Mouse (Mus musculus): ENCODE measurements around the gene Frk. TPM values are rescaled to one million over a fixed set of nuclear protein-coding genes. Genes with fewer than 3 reads are reported as not detected.

Gene Frk
- polyA plus RNA-seq, 1 experiment, result 0.32 TPM

GRCm38 (mm10) chr10:34485079-34485478 lies 1.9 kb downstream of the Frk start:
- 76% methylated on average over 4 of the region's 4 CpGs for WGBS
- TF ChIP-seq POLR2A (IDR thresholded peaks at IDR 0.05; ENCODE audit: borderline replicate concordance, control insufficient read depth, low read depth, low read length) (no peak), CTCF (IDR thresholded peaks at IDR 0.05; ENCODE audit: control insufficient read depth, insufficient read depth, low read length) (no peak)
- H3K4me3 ChIP-seq (replicated peaks; ENCODE audit: control insufficient read depth, low read depth, low read length), result no peak overlapping the region

GRCm38 (mm10) chr10:34507807-34508206 lies 24.6 kb downstream of the Frk start:
- H3K4me3 ChIP-seq (replicated peaks; ENCODE audit: control insufficient read depth, low read depth, low read length), result no peak overlapping the region
- no peak overlapping the region for H3K27ac ChIP-seq (ENCODE audit: control insufficient read depth, insufficient read depth, low read depth, low read length, poor library complexity)
- TF ChIP-seq CTCF (IDR thresholded peaks at IDR 0.05; ENCODE audit: control insufficient read depth, insufficient read depth, low read length), result no peak
- no peak for TF ChIP-seq POLR2A (IDR thresholded peaks at IDR 0.05; ENCODE audit: borderline replicate concordance, control insufficient read depth, low read depth, low read length)
- 53% methylated on average over 2 of the region's 2 CpGs for WGBS
- H3K4me1 ChIP-seq (ENCODE audit: control insufficient read depth, insufficient read depth, low read length), result no peaks in the 10 kb centered on the region

More at GRCm38 (mm10) chr10:34485079-34485478, 1.9 kb downstream of the Frk start:
- Histone ChIP-seq H3K4me1 (ENCODE audit: control insufficient read depth, insufficient read depth, low read length) (no peaks in the 10 kb centered on the region), H3K27ac (ENCODE audit: control insufficient read depth, insufficient read depth, low read depth, low read length, poor library complexity) (no peak overlapping the region)

- 12% methylated on average over 1 of the region's 1 CpGs for WGBS
- no peaks in the 10 kb centered on the region for H3K4me1 ChIP-seq (ENCODE audit: control insufficient read depth, insufficient read depth, low read length)
- no peak for TF ChIP-seq CTCF (IDR thresholded peaks at IDR 0.05; ENCODE audit: control insufficient read depth, insufficient read depth, low read length)
- no peak for TF ChIP-seq POLR2A (IDR thresholded peaks at IDR 0.05; ENCODE audit: borderline replicate concordance, control insufficient read depth, low read depth, low read length)
These were observed 25.4 kb downstream of the Frk start for GRCm38 (mm10) chr10:34508593-34508992.

GRCm38 (mm10) chr10:34509256-34509655 lies 26.1 kb downstream of the Frk start:
- no peak overlapping the region for H3K4me3 ChIP-seq (replicated peaks; ENCODE audit: control insufficient read depth, low read depth, low read length)
- H3K4me1 ChIP-seq (ENCODE audit: control insufficient read depth, insufficient read depth, low read length), result no peaks in the 10 kb centered on the region
- TF ChIP-seq CTCF (IDR thresholded peaks at IDR 0.05; ENCODE audit: control insufficient read depth, insufficient read depth, low read length) (no peak), POLR2A (IDR thresholded peaks at IDR 0.05; ENCODE audit: borderline replicate concordance, control insufficient read depth, low read depth, low read length) (no peak)
- WGBS, result 73% methylated on average over 2 of the region's 2 CpGs
- H3K27ac ChIP-seq (ENCODE audit: control insufficient read depth, insufficient read depth, low read depth, low read length, poor library complexity), result no peak overlapping the region

More at GRCm38 (mm10) chr10:34508593-34508992, 25.4 kb downstream of the Frk start:
- H3K27ac ChIP-seq (ENCODE audit: control insufficient read depth, insufficient read depth, low read depth, low read length, poor library complexity), result no peak overlapping the region
- no peak overlapping the region for H3K4me3 ChIP-seq (replicated peaks; ENCODE audit: control insufficient read depth, low read depth, low read length)

GRCm38 (mm10) chr10:34511192-34511591 lies 28.0 kb downstream of the Frk start:
- WGBS, result 5% methylated on average over 3 of the region's 3 CpGs
- TF ChIP-seq POLR2A (IDR thresholded peaks at IDR 0.05; ENCODE audit: borderline replicate concordance, control insufficient read depth, low read depth, low read length) (no peak), CTCF (IDR thresholded peaks at IDR 0.05; ENCODE audit: control insufficient read depth, insufficient read depth, low read length) (no peak)

GRCm38 (mm10) chr10:34512551-34512950 lies 29.4 kb downstream of the Frk start:
- Histone ChIP-seq H3K4me1 (ENCODE audit: control insufficient read depth, insufficient read depth, low read length) (no peaks in the 10 kb centered on the region), H3K4me3 (replicated peaks; ENCODE audit: control insufficient read depth, low read depth, low read length) (no peak overlapping the region), H3K27ac (ENCODE audit: control insufficient read depth, insufficient read depth, low read depth, low read length, poor library complexity) (no peak overlapping the region)
- no peak for TF ChIP-seq CTCF (IDR thresholded peaks at IDR 0.05; ENCODE audit: control insufficient read depth, insufficient read depth, low read length)
- no peak for TF ChIP-seq POLR2A (IDR thresholded peaks at IDR 0.05; ENCODE audit: borderline replicate concordance, control insufficient read depth, low read depth, low read length)
- 23% methylated on average over 4 of the region's 4 CpGs for WGBS

More at GRCm38 (mm10) chr10:34511192-34511591, 28.0 kb downstream of the Frk start:
- H3K4me1 ChIP-seq (ENCODE audit: control insufficient read depth, insufficient read depth, low read length), result no peaks in the 10 kb centered on the region
- no peak overlapping the region for H3K27ac ChIP-seq (ENCODE audit: control insufficient read depth, insufficient read depth, low read depth, low read length, poor library complexity)
- no peak overlapping the region for H3K4me3 ChIP-seq (replicated peaks; ENCODE audit: control insufficient read depth, low read depth, low read length)

GRCm38 (mm10) chr10:34525598-34525997 lies 42.4 kb downstream of the Frk start:
- no peaks in the 10 kb centered on the region for H3K4me1 ChIP-seq (ENCODE audit: control insufficient read depth, insufficient read depth, low read length)
- TF ChIP-seq CTCF (IDR thresholded peaks at IDR 0.05; ENCODE audit: control insufficient read depth, insufficient read depth, low read length) (no peak), POLR2A (IDR thresholded peaks at IDR 0.05; ENCODE audit: borderline replicate concordance, control insufficient read depth, low read depth, low read length) (no peak)
- H3K4me3 ChIP-seq (replicated peaks; ENCODE audit: control insufficient read depth, low read depth, low read length), result no peak overlapping the region
- 53% methylated on average over 1 of the region's 1 CpGs for WGBS
- no peak overlapping the region for H3K27ac ChIP-seq (ENCODE audit: control insufficient read depth, insufficient read depth, low read depth, low read length, poor library complexity)

- no peak for TF ChIP-seq CTCF (IDR thresholded peaks at IDR 0.05; ENCODE audit: control insufficient read depth, insufficient read depth, low read length)
- TF ChIP-seq POLR2A (IDR thresholded peaks at IDR 0.05; ENCODE audit: borderline replicate concordance, control insufficient read depth, low read depth, low read length), result no peak
- WGBS, result 68% methylated on average over 1 of the region's 1 CpGs
- H3K4me3 ChIP-seq (replicated peaks; ENCODE audit: control insufficient read depth, low read depth, low read length), result no peak overlapping the region
- no peak overlapping the region for H3K27ac ChIP-seq (ENCODE audit: control insufficient read depth, insufficient read depth, low read depth, low read length, poor library complexity)
- H3K4me1 ChIP-seq (ENCODE audit: control insufficient read depth, insufficient read depth, low read length), result no peaks in the 10 kb centered on the region
These were observed 48.6 kb downstream of the Frk start for GRCm38 (mm10) chr10:34531766-34532165.

GRCm38 (mm10) chr10:34532507-34532906 lies 49.3 kb downstream of the Frk start:
- H3K27ac ChIP-seq (ENCODE audit: control insufficient read depth, insufficient read depth, low read depth, low read length, poor library complexity), result no peak overlapping the region
- TF ChIP-seq CTCF (IDR thresholded peaks at IDR 0.05; ENCODE audit: control insufficient read depth, insufficient read depth, low read length) (no peak), POLR2A (IDR thresholded peaks at IDR 0.05; ENCODE audit: borderline replicate concordance, control insufficient read depth, low read depth, low read length) (no peak)
- H3K4me3 ChIP-seq (replicated peaks; ENCODE audit: control insufficient read depth, low read depth, low read length), result no peak overlapping the region
- H3K4me1 ChIP-seq (ENCODE audit: control insufficient read depth, insufficient read depth, low read length), result no peaks in the 10 kb centered on the region
- 10% methylated on average over 1 of the region's 1 CpGs for WGBS

Data from bone marrow, adult 2 months (tissue).